Mouse (Mus musculus): ENCODE results near the gene Pax6.

- TF ChIP-seq CTCF (IDR thresholded peaks at IDR 0.05; ENCODE audit: low read depth, low read length) (no peak), POLR2A (IDR thresholded peaks at IDR 0.05; ENCODE audit: borderline replicate concordance, low read depth, low read length) (no peak)
Measured at GRCm38 (mm10) chr2:105685651-105686050, 17.0 kb downstream of the Pax6 start.

All from bone marrow macrophage, adult 2 months (primary cell).